9 mouse cellular contexts compared by ENCODE assay signal in genomic region chr1:138039201-138039600, GRCm38 (mm10).
DNase-seq lines count a peak whose midpoint lies in the region; ATAC-seq and TF ChIP-seq lines count a peak whose summit lies in the region.
"Had no signal": no experiment of that assay in that cellular context is flagged by ENCODE, and none has a peak within 500 bp of the region (broad histone marks: within the 10 kb centered on the region; RNA-seq: fewer than 3 reads in every experiment).

No protein-coding gene starts in this region.

- H3K4me3 ChIP-seq in forebrain, embryonic 14.5 days (ENCODE audit: low read depth, low read length), result no peak overlapping the region
- H3K4me3 ChIP-seq in forebrain, embryonic 16.5 days (replicated peaks; ENCODE audit: low read length), result no peak overlapping the region

- no peaks in the 10 kb centered on the region for H3K36me3 ChIP-seq in forebrain, embryonic 14.5 days (ENCODE audit: control insufficient read depth, insufficient read depth, low read length)
- no peaks in the 10 kb centered on the region for H3K36me3 ChIP-seq in forebrain, embryonic 16.5 days (ENCODE audit: control insufficient read depth, insufficient read depth)

- H3K9me3 ChIP-seq in forebrain, embryonic 14.5 days (replicated peaks; ENCODE audit: control insufficient read depth, low read length), result no peaks in the 10 kb centered on the region
- H3K9me3 ChIP-seq in forebrain, embryonic 16.5 days (ENCODE audit: control insufficient read depth, low read length), result no peaks in the 10 kb centered on the region

- no peaks in the 10 kb centered on the region for H3K27me3 ChIP-seq in forebrain, embryonic 14.5 days (replicated peaks; ENCODE audit: control insufficient read depth, insufficient read depth, low read length)
- H3K27me3 ChIP-seq in forebrain, embryonic 16.5 days (replicated peaks; ENCODE audit: control insufficient read depth, insufficient read depth, low read length), result no peaks in the 10 kb centered on the region

- no peak for DNase-seq in forebrain, embryonic 14.5 days (ENCODE audit: low spot score)
- DNase-seq in 3134 (ENCODE audit: extremely low read depth, insufficient read length, low spot score), result peak; percentile 12
- DNase-seq in brain, embryonic 14.5 days (ENCODE audit: low read depth), result peak; percentile 43
- peak; percentile 12 for DNase-seq in lung, postnatal 25 days (ENCODE audit: low spot score)
- no peak for DNase-seq in urinary bladder, adult 2 months (ENCODE audit: low spot score)
- DNase-seq in layer of hippocampus, postnatal 25 days (ENCODE audit: extremely low spot score in 1 of 2, low spot score in 1 of 2), result no peak
- DNase-seq in right cerebral cortex, postnatal 14 days, result no peak
- DNase-seq: kidney, adult 18-20 months had no signal

- 0 out of 2 replicates have a peak, but pooled peaks have one; percentile 18 for ATAC-seq in forebrain, embryonic 14.5 days
- ATAC-seq in forebrain, embryonic 16.5 days, result no peak

- 23% methylated on average over 1 of the region's 1 CpGs for WGBS in forebrain, embryonic 14.5 days
- WGBS in forebrain, embryonic 16.5 days, result 16% methylated on average over 1 of the region's 1 CpGs

- H3K9ac ChIP-seq in forebrain, embryonic 14.5 days (ENCODE audit: low read length), result no peak overlapping the region
- no peak overlapping the region for H3K9ac ChIP-seq in forebrain, embryonic 16.5 days (replicated peaks; ENCODE audit: low read depth, low read length)

- TF ChIP-seq CTCF in brain, embryonic 14.5 days (IDR thresholded peaks at IDR 0.05; ENCODE audit: borderline replicate concordance, extremely low read depth, insufficient read depth, insufficient read length), result no peak

- H3K4me1 ChIP-seq in forebrain, embryonic 14.5 days (ENCODE audit: control insufficient read depth, insufficient read depth, low read length), result peaks cover under 1% of the 10 kb centered on the region; the same call in 1 of the 2 replicates
- H3K4me1 ChIP-seq in forebrain, embryonic 16.5 days (replicated peaks; ENCODE audit: control insufficient read depth, insufficient read depth, low read length), result peaks cover 2% of the 10 kb centered on the region; the same call in 1 of the 2 replicates

- no peak overlapping the region for H3K4me2 ChIP-seq in forebrain, embryonic 14.5 days (ENCODE audit: low read length)
- H3K4me2 ChIP-seq in forebrain, embryonic 16.5 days (ENCODE audit: low read length), result no peak overlapping the region

- no peak for TF ChIP-seq POLR2A in brain, embryonic 14.5 days (IDR thresholded peaks at IDR 0.05; ENCODE audit: borderline replicate concordance, extremely low read depth, insufficient read depth, insufficient read length, poor library complexity, severe bottlenecking)

- H3K27ac ChIP-seq in forebrain, embryonic 14.5 days (ENCODE audit: low read depth, low read length), result no peak overlapping the region
- H3K27ac ChIP-seq in forebrain, embryonic 16.5 days (ENCODE audit: low read length), result no peak overlapping the region

Comparison
In these comparisons a context has a peak if more than half of its experiments do, and no peak if none do; other contexts are left out.
1. DNase-seq: peak in 3134 (single experiment), brain, embryonic 14.5 days (single experiment) and lung, postnatal 25 days (single experiment); none in forebrain, embryonic 14.5 days (single experiment), urinary bladder, adult 2 months (single experiment), layer of hippocampus, postnatal 25 days (0 of 2) and right cerebral cortex, postnatal 14 days (single experiment).